Mouse (Mus musculus) embryonic facial prominence, embryonic 12.5 days (tissue): ENCODE measurements around the gene Krt7. TPM values are rescaled to one million over a fixed set of nuclear protein-coding genes. Genes with fewer than 3 reads are reported as not detected.

ENCODE experiments used
- ATAC-seq: fragments of 200-750 bp; cut with Nextera tagmentation; 2 replicates; pipeline ENCODE4 v1.8.0; 2017; ENCODE audit not compliant: insufficient number of reproducible peaks, insufficient read depth, low FRiP score, low TSS enrichment
- H3K27ac ChIP-seq: fragments of 300-500 bp; sonication (generic); 2 replicates; pipeline ENCODE4 v1.5.1; 2016; ENCODE audit warnings: mild to moderate bottlenecking
- H3K27me3 ChIP-seq: fragments of 300-500 bp; sonication (generic); 2 replicates; pipeline ENCODE4 v1.6.1; 2016; ENCODE audit warnings: mild to moderate bottlenecking, moderate library complexity
- H3K36me3 ChIP-seq: fragments of 300-500 bp; sonication (generic); 2 replicates; pipeline ENCODE4 v1.6.1; 2016; ENCODE audit warnings: mild to moderate bottlenecking
- H3K4me1 ChIP-seq: fragments of 300-500 bp; sonication (generic); 2 replicates; pipeline ENCODE4 v1.6.1; 2016
- H3K4me2 ChIP-seq: fragments of 300-500 bp; sonication (generic); replicated peaks from 2 replicates; pipeline ENCODE4 v1.6.1; 2016; ENCODE audit warnings: mild to moderate bottlenecking, moderate library complexity
- H3K4me3 ChIP-seq: fragments of 300-500 bp; sonication (generic); 2 replicates; pipeline ENCODE4 v1.5.1; 2016; ENCODE audit warnings: mild to moderate bottlenecking
- H3K9ac ChIP-seq: fragments of 300-500 bp; sonication (generic); 2 replicates; pipeline ENCODE4 v1.6.1; 2016; ENCODE audit warnings: mild to moderate bottlenecking, moderate library complexity
- H3K9me3 ChIP-seq: fragments of 300-500 bp; sonication (generic); 2 replicates; pipeline ENCODE4 v1.6.1; 2016; ENCODE audit warnings: mild to moderate bottlenecking, moderate library complexity
- WGBS: fragments of 180-500 bp; shearing (Covaris S2); methylation state at CpG from one replicate; pipeline ENCODE4 v1.1.7; 2016; 5-methylcytosine and 5-hydroxymethylcytosine counted together
- polyA plus RNA-seq: library from polyadenylated mRNA; unstranded; fragments of >200 nt; fragmentation: Nextera tagmentation; extraction: Ambion mirVana; gene quantifications from 2 replicates; pipeline ENCODE4 v1.2.1, GENCODE M21; 2016

Gene Krt7
- polyA plus RNA-seq, 1 experiment from 2014 or later: 14.2 TPM

GRCm38 (mm10) chr15:101369382-101370100, 41.3 kb upstream of the Krt7 start:
- H3K9ac ChIP-seq: no peak overlapping the region
- WGBS: 32% methylated on average over 12 of the region's 12 CpGs
- no peak overlapping the region for H3K4me2 ChIP-seq
- peaks cover 16% of the 10 kb centered on the region; the same call in 1 of the 2 replicates for H3K4me1 ChIP-seq
- no peaks in the 10 kb centered on the region for H3K36me3 ChIP-seq
- H3K4me3 ChIP-seq: no peak overlapping the region
- H3K27me3 ChIP-seq: 0 out of 2 replicates have a peak, but pooled peaks cover 2% of the 10 kb centered on the region
- no peak overlapping the region for H3K27ac ChIP-seq
- no peak for ATAC-seq
- no peaks in the 10 kb centered on the region for H3K9me3 ChIP-seq

GRCm38 (mm10) chr15:101370101-101370911, 40.5 kb upstream of the Krt7 start, which contains the start of gene Krt80:
Krt80 (minus strand) TSS chr15:101370162.
- Histone ChIP-seq H3K4me2 (no peak within 1 kb of the TSS), H3K9ac (no peak within 1 kb of the TSS), H3K4me3 (no peak within 1 kb of the TSS), H3K27me3 (0 out of 2 replicates have a peak, but pooled peaks cover 2% of the 10 kb centered on the region), H3K36me3 (no peaks in the 10 kb centered on the region), H3K9me3 (no peaks in the 10 kb centered on the region), H3K4me1 (peaks cover 13% of the 10 kb centered on the region; the same call in 1 of the 2 replicates), H3K27ac (no peak within 1 kb of the TSS)
- 55% methylated on average over 22 of the region's 22 CpGs for WGBS
- 0 out of 2 replicates have a peak, but pooled peaks have one; percentile 8 for ATAC-seq

DNA sequence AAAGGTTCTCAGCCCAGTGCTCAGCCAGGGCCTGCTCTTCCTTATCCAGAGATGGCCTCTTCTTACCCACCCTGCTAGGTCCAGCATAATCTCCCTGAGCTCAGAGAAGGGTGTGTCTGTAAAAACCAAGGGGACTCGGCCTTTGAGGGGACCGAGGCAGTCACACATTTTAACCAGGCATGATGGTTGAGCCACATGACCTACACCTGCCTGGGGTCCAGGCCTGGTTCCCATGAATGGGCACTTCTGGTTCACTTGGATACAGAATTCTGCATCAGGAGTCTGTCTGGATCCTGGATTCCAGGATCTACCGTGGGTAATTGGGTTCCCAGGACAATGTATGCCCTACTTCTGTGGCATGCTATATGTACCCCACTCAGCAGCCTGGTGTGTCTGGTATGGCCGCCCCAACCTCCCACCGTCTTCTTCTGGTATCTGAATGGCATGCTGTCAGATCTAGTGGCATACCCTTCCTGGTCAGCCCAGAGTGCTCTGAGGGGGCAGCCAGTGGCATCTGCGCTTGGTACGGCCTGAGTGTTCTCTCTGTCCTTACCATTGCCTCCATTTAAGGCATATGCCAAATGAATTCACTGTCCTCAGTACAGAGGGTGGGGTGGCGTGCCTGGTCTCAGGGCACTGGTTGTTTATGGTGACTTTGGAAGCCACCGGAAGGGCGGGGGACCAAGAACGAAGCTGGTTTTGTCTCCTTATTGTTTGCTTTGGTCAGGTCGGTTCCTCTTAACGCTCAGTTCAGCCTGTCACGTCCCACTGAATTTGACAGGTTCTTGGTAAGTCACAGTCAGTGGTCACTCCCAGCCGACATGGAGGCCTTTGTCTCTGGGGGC, 39.5 kb upstream of the Krt7 start:
- no peak for ATAC-seq
- WGBS: 83% methylated on average over 15 of the region's 15 CpGs
- H3K36me3 ChIP-seq: no peaks in the 10 kb centered on the region
- no peak overlapping the region for H3K27ac ChIP-seq
- H3K27me3 ChIP-seq: 0 out of 2 replicates have a peak, but pooled peaks cover 2% of the 10 kb centered on the region
- H3K4me2 ChIP-seq: no peak overlapping the region
- no peak overlapping the region for H3K9ac ChIP-seq
- H3K4me3 ChIP-seq: no peak overlapping the region
- no peaks in the 10 kb centered on the region for H3K9me3 ChIP-seq
- H3K4me1 ChIP-seq: peaks cover 8% of the 10 kb centered on the region; the same call in 1 of the 2 replicates

GRCm38 (mm10) chr15:101372131-101372977, 38.5 kb upstream of the Krt7 start:
- Histone ChIP-seq H3K27me3 (no peaks in the 10 kb centered on the region), H3K9ac (no peak overlapping the region), H3K36me3 (no peaks in the 10 kb centered on the region), H3K4me1 (peaks cover 8% of the 10 kb centered on the region; the same call in 1 of the 2 replicates), H3K9me3 (no peaks in the 10 kb centered on the region), H3K4me2 (no peak overlapping the region), H3K27ac (no peak overlapping the region), H3K4me3 (no peak overlapping the region)
- WGBS: 60% methylated on average over 7 of the region's 7 CpGs
- no peak for ATAC-seq

DNA sequence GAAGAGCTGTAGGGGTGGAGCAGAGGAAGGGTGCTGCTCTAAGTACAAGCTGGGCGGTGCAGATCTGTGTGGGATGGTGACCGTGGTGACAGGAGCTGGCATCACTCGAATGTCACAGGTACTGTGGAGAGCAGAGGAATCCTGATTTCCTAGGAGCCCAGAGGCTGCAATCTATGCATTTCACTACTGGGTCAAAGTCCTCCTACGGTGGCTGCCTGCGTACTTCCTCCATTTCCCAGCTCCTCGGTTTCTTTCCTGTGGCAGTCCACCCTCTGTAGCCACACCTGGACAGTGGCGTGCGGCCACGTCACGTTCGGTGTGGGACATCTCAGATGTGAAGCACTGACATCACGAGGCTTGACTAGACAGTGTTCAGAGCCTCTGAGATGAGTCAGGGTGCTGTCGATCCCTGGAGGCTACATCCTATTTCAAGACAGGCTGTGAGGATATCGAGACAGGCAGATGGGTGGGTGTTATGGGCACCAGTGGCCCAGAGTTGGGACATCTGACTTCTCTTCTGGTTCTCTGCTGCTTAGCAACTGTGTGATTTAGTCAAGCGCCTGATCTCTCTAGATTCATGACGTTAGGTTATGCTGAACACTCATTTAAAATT, 37.5 kb upstream of the Krt7 start:
- peaks cover 8% of the 10 kb centered on the region; the same call in 1 of the 2 replicates for H3K4me1 ChIP-seq
- H3K36me3 ChIP-seq: no peaks in the 10 kb centered on the region
- H3K4me3 ChIP-seq: no peak overlapping the region
- no peaks in the 10 kb centered on the region for H3K27me3 ChIP-seq
- WGBS: 88% methylated on average over 16 of the region's 16 CpGs
- no peak overlapping the region for H3K9ac ChIP-seq
- no peak for ATAC-seq
- H3K27ac ChIP-seq: no peak overlapping the region
- H3K4me2 ChIP-seq: no peak overlapping the region
- H3K9me3 ChIP-seq: no peaks in the 10 kb centered on the region

DNA sequence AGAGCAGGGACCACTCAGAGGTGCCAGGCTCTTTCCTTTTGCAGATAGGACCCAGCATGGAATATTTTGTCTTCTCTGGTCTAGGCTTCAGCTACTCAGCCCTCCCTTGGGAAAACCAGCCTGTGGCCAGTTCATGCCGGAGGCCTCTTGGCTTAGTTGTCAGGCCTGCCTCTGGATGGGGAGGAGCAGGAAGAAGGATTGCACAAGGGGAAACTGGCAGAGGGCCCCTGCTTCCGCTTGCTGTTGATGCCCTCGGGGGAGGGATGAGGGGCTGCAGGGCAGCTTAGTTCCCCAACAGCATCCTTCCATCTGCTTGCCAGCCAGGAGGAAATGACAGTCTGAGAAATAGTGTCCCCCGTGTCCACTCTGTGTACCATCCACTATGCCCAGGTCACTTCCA, 36.0 kb upstream of the Krt7 start:
- Histone ChIP-seq H3K4me1 (peaks cover 6% of the 10 kb centered on the region; the same call in 1 of the 2 replicates), H3K27ac (no peak overlapping the region), H3K36me3 (no peaks in the 10 kb centered on the region), H3K9me3 (no peaks in the 10 kb centered on the region), H3K27me3 (no peaks in the 10 kb centered on the region), H3K4me3 (no peak overlapping the region), H3K9ac (no peak overlapping the region), H3K4me2 (no peak overlapping the region)
- WGBS: 47% methylated on average over 4 of the region's 4 CpGs
- no peak for ATAC-seq

DNA sequence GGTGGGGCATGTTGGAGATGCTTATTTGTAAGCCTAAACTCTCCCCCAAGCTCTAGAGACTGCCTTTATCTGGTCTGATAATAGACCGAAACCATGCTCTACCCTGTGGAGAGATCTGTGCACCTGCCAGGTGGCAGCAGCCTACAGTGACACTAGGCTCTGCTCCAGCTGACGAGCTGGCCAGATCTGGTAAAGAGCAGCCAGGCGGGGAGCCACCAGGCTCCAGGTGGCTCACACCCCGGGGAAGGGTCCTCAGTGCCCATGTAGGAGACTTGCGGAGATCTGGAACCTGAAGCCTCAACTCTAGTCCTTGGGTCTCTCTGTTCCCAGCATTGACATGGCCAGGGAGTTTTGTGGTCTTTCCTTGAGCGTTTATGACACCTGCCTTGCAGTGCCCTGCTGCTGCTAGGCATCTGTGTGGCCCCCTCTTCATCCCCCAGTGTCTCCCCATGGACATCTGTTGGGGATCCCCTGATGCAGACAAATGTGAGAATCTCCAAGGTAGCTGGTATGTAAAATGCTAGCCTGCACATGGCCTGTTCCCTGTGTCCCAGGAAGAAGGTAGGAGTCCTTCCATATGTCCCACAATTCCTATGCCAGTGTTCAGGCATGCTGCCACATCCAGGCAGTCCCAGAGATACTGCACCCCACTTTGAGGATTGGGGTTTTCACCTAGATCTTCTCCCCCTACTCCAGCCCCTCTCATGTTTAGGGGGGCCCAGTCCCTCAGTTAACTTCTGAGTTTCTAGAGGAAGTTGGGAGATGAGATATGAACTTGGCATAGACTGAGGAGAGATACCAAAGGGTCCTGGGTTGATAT, 34.7 kb upstream of the Krt7 start:
- Histone ChIP-seq H3K4me3 (no peak overlapping the region), H3K27ac (no peak overlapping the region), H3K27me3 (no peaks in the 10 kb centered on the region), H3K9me3 (no peaks in the 10 kb centered on the region), H3K4me1 (no peaks in the 10 kb centered on the region), H3K4me2 (no peak overlapping the region), H3K9ac (no peak overlapping the region), H3K36me3 (no peaks in the 10 kb centered on the region)
- 74% methylated on average over 6 of the region's 6 CpGs for WGBS
- ATAC-seq: no peak

GRCm38 (mm10) chr15:101376776-101377061, 34.1 kb upstream of the Krt7 start:
- Histone ChIP-seq H3K27me3 (no peaks in the 10 kb centered on the region), H3K9me3 (no peaks in the 10 kb centered on the region), H3K27ac (no peak overlapping the region), H3K9ac (no peak overlapping the region), H3K4me1 (no peaks in the 10 kb centered on the region), H3K36me3 (no peaks in the 10 kb centered on the region), H3K4me3 (no peak overlapping the region), H3K4me2 (no peak overlapping the region)
- ATAC-seq: no peak
- 74% methylated on average over 5 of the region's 5 CpGs for WGBS

DNA sequence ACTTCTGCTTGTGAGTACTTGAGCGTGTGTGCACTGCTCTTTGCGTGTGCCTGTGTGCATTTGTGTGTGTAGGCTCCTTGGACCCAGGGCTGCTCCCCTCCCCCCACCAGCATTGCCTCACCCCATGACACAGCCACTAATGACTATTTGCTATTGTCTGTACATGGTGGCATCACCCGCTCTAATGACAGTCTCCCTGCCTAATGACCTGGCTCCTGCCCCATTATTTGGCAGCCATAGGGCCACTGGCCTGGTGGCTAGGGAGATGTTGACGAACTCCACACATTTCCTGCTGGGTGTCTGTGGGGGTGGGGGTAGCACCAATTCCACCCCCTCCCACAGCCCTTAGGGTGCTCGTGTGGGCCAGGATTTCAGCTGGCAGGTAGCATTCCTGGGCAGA, 32.2 kb upstream of the Krt7 start:
- no peak overlapping the region for H3K4me2 ChIP-seq
- no peak overlapping the region for H3K9ac ChIP-seq
- no peak overlapping the region for H3K4me3 ChIP-seq
- H3K27ac ChIP-seq: no peak overlapping the region
- no peaks in the 10 kb centered on the region for H3K4me1 ChIP-seq
- WGBS: 86% methylated on average over 5 of the region's 5 CpGs
- no peaks in the 10 kb centered on the region for H3K9me3 ChIP-seq
- H3K36me3 ChIP-seq: no peaks in the 10 kb centered on the region
- no peaks in the 10 kb centered on the region for H3K27me3 ChIP-seq
- ATAC-seq: no peak

DNA sequence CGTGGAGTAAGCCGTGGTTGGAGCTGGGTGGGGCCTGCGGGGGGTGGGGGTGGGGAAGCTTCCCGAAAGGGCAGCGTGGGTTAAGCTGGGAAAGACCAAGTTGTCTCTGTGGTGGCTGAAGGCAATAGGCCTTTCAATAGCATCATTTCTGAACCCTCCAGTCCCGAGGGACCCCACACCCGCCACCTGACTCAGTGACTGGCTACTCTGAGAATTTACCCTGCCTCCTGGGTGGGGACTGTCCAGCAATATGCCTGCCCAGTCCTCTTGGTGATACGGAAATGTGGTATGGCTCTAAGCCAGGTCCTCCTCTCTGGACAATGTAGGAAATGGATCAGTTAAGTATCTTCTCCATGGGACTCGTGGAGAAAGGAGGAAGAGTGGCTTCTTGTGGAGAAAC, 29.1 kb upstream of the Krt7 start:
- Histone ChIP-seq H3K9me3 (no peaks in the 10 kb centered on the region), H3K9ac (no peak overlapping the region), H3K36me3 (no peaks in the 10 kb centered on the region), H3K4me1 (no peaks in the 10 kb centered on the region), H3K4me3 (no peak overlapping the region), H3K27ac (no peak overlapping the region), H3K27me3 (no peaks in the 10 kb centered on the region), H3K4me2 (no peak overlapping the region)
- ATAC-seq: no peak
- WGBS: 68% methylated on average over 9 of the region's 9 CpGs
